Mouse (Mus musculus) heart, adult 2 months (tissue): ENCODE measurements around the gene Fanci. TPM values are rescaled to one million over a fixed set of nuclear protein-coding genes. Genes with fewer than 3 reads are reported as not detected.

ENCODE experiments used
- DNase-seq, 2 experiments: peaks; one replicate each; pipeline ENCODE4 v3.0.0; 2021
- H3K27ac ChIP-seq: fragments of 200-600 bp; 2 replicates; pipeline ENCODE4 v1.8.1; 2022
- H3K27me3 ChIP-seq: fragments of 200-500 bp; 2 replicates; pipeline ENCODE4 v1.6.1; 2012; ENCODE audit warnings: mild to moderate bottlenecking, low read length, inconsistent platforms, mixed read lengths; ENCODE audit not compliant: control insufficient read depth, insufficient read depth
- H3K36me3 ChIP-seq: fragments of 200-500 bp; 2 replicates; pipeline ENCODE4 v1.6.1; 2012; ENCODE audit warnings: low read length, inconsistent platforms; ENCODE audit not compliant: control insufficient read depth, insufficient read depth
- H3K4me1 ChIP-seq: fragments of 200-500 bp; 2 replicates; pipeline ENCODE4 v1.6.1; 2011; ENCODE audit warnings: low read length; ENCODE audit not compliant: control insufficient read depth, insufficient read depth
- H3K4me3 ChIP-seq: fragments of 200-600 bp; 2 replicates; pipeline ENCODE4 v1.8.1; 2022
- H3K79me2 ChIP-seq: fragments of 200-500 bp; replicated peaks from 2 replicates; pipeline ENCODE4 v1.6.1; 2012; ENCODE audit warnings: mild to moderate bottlenecking, inconsistent platforms, low read length, moderate library complexity, mixed read lengths; ENCODE audit not compliant: control insufficient read depth, insufficient read depth
- H3K9ac ChIP-seq: fragments of 200-500 bp; 2 replicates; pipeline ENCODE4 v1.6.1; 2012; ENCODE audit warnings: low read depth, mild to moderate bottlenecking, control low read depth, inconsistent platforms, low read length, mixed read lengths
- CTCF ChIP-seq: fragments of 200-600 bp; IDR thresholded peaks from 2 replicates; pipeline ENCODE4 v1.8.1; 2022; ENCODE audit warnings: antibody characterized with exemption, mild to moderate bottlenecking, moderate library complexity
- EP300 ChIP-seq: fragments of 200-500 bp; IDR thresholded peaks from 2 replicates; pipeline ENCODE4 v1.6.1; 2011; ENCODE audit warnings: low read depth, low read length, control low read depth; ENCODE audit not compliant: insufficient read depth
- POLR2A ChIP-seq: fragments of 200-500 bp; IDR thresholded peaks from 2 replicates; pipeline ENCODE4 v1.6.1; 2011; ENCODE audit warnings: mild to moderate bottlenecking, low read depth, low read length, control low read depth; ENCODE audit not compliant: insufficient read depth
- WGBS: fragments of 180-500 bp; shearing (Covaris S2); methylation state at CpG from one replicate; pipeline ENCODE4 v1.1.7; 2018; 5-methylcytosine and 5-hydroxymethylcytosine counted together
- intact Hi-C: fragments of 180-260 bp; cut with DNase I; formaldehyde crosslinking; loops from one replicate; pipeline ENCODE4 v1.15.1; 2025
- polyA plus RNA-seq: library from polyadenylated mRNA; depleted of rRNA; stranded (reverse); fragments of >200 nt; gene quantifications from 2 replicates; pipeline ENCODE4 v1.2.3, GENCODE M21; 2012
- total RNA-seq, 2 experiments: library from RNA; stranded (reverse); gene quantifications; 2 replicates each; pipeline ENCODE4 v1.2.3; 2021

Gene Fanci
- total and polyA plus RNA-seq, 3 experiments, result 0.08 to 0.34 (median 0.23) TPM

DNA sequence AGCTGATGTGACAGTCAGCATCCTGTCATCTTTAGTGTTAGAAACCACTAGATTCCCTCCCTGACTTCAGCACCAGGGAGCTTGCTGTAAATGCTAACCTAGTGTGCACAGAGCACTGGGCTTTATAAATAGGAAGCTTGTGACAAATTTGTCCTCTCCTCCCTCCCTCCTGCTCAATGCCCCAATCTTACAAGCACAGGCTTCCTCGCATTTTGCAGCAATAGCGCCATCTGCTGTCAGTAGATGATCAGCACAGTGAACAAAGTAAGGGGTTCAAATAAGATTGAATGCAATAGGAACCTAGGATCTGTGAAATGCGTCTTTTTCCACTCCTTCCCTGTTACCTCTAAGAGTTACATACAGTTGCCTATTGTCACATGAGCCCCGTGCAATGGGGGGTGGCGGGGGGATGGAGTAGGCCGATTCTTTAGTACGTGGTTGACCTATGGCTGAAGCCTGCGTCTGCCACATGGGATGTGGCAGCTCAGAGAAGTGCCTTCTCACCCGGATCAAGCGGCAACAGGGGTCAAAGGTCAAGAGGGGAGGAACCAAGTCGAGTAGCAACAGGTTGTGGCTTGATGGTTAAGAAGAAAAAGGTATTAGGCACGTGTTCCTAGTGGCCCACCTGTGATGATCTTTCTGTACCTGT, 41.9 kb upstream of the Fanci start:
- 45% methylated on average over 12 of the region's 12 CpGs for WGBS
- peak; percentile 89 for TF ChIP-seq CTCF
- TF ChIP-seq EP300, result peak; percentile 88
- TF ChIP-seq POLR2A, result no peak
- Histone ChIP-seq H3K27me3 (no peaks in the 10 kb centered on the region), H3K4me1 (peaks cover 2% of the 10 kb centered on the region), H3K4me3 (no peak overlapping the region), H3K27ac (peak overlapping the region; percentile 35; the same call in 1 of the 2 replicates), H3K36me3 (no peaks in the 10 kb centered on the region), H3K9ac (no peak overlapping the region), H3K79me2 (no peaks in the 10 kb centered on the region)
- intact Hi-C loops, result loop anchor here (1.0 to 5.0 kb wide), 3 partner anchors 104 to 428 kb away; no protein-coding TSS in a partner anchor
- DNase-seq, result peak; percentile 63 to 68

DNA sequence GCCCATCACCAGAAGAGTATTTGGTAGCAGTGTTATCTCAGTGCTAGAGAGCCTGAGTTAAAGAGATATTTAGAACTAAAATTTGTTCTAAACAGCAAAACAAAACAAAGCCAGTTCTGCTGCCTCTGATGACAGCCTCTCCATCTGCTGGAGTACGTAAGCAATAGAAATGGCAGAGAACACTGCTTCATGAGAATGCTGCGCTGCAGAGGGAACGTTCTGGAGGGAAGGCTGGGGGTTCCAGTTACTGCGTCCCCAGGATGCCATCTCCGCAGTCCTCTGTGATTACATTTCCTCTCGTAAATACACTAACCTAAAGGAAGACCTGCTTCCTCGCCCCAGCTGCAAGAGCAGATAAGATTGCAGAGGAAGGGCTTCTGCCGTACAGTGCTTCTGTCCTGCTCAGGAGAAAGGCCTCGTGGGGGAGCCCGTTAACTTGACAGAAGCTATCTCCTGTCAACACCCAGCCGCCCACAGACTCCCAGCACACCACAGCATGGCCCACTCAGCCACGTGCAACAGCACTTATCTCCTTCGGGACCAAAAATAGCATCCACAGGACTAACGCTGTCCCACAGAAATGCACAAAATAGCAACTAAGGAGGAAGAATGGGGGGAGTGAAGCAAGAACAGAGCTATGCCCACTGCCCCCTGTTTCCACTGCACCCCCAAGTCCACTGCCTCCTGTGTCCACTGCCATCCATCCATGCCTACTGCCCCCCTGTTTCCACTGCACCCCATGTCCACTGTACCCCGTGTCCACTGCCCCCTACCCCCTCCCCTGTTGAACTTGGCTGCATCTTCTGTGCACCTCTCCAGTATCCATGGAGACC, 33.2 kb upstream of the Fanci start:
- intact Hi-C loops, result no loop called here
- 9% methylated on average over 15 of the region's 15 CpGs for WGBS
- Histone ChIP-seq H3K4me3 (no peak overlapping the region), H3K4me1 (peaks cover 11% of the 10 kb centered on the region), H3K27me3 (no peaks in the 10 kb centered on the region), H3K36me3 (no peaks in the 10 kb centered on the region), H3K9ac (no peak overlapping the region), H3K79me2 (no peaks in the 10 kb centered on the region), H3K27ac (peak overlapping the region; percentile 27; the same call in 1 of the 2 replicates)
- DNase-seq, result peak; percentile 48 to 72
- TF ChIP-seq CTCF, result peak; percentile 33; the same call in 1 of the 2 replicates
- no peak for TF ChIP-seq POLR2A
- peak; percentile 74; the same call in 1 of the 2 replicates for TF ChIP-seq EP300

DNA sequence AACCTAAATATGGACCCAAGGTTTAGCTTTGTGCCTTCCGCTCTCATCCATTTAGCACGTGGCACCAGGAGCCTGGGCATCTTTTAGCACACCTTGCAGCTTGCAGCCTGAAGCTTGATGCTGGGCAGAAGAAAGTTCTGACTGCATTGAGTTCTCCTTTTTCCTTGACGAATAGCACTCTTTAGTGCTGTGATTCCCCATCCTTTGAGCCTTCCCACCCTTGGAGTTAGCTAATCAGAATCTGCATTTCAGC, 32.6 kb upstream of the Fanci start:
- intact Hi-C loops, result no loop called here
- Histone ChIP-seq H3K4me1 (peaks cover 13% of the 10 kb centered on the region), H3K4me3 (no peak overlapping the region)

DNA sequence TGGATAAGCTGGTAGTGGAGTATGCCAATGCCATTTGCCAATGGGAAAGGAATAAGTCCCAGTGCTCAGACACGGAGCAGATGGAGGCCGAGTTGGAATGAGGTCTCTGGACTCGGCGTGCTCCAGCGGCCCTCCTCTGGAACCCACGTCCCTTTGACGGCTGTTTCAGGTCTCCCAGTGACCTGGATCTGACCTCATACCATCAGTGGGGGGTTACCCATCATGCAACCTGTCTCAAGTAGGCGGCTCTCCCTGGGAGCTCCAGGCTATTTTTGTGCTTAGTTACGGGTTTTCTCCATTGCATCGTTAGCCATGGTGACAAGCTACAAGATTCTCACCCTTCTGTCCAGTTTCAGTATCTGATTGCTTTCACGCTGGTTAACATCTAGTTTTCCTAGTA, 31.7 kb upstream of the Fanci start:
- no peak overlapping the region for H3K9ac ChIP-seq
- 79% methylated on average over 11 of the region's 11 CpGs for WGBS
- H3K79me2 ChIP-seq, result no peaks in the 10 kb centered on the region
- no peaks in the 10 kb centered on the region for H3K27me3 ChIP-seq
- TF ChIP-seq EP300, result no peak
- TF ChIP-seq CTCF, result no peak
- TF ChIP-seq POLR2A, result no peak
- no peak overlapping the region for H3K4me3 ChIP-seq
- no peak overlapping the region for H3K27ac ChIP-seq
- no peaks in the 10 kb centered on the region for H3K36me3 ChIP-seq
- intact Hi-C loops, result no loop called here
- no peak for DNase-seq
- peaks cover 13% of the 10 kb centered on the region for H3K4me1 ChIP-seq

More for the DNA sequence above, 32.6 kb upstream of the Fanci start:
- Histone ChIP-seq H3K27me3 (no peaks in the 10 kb centered on the region), H3K79me2 (no peaks in the 10 kb centered on the region), H3K36me3 (no peaks in the 10 kb centered on the region), H3K27ac (no peak overlapping the region; the same call in 1 of the 2 replicates), H3K9ac (no peak overlapping the region)
- WGBS, result 38% methylated on average over 3 of the region's 3 CpGs
- TF ChIP-seq EP300, result no peak
- TF ChIP-seq CTCF, result no peak
- TF ChIP-seq POLR2A, result no peak
- DNase-seq, result no peak

DNA sequence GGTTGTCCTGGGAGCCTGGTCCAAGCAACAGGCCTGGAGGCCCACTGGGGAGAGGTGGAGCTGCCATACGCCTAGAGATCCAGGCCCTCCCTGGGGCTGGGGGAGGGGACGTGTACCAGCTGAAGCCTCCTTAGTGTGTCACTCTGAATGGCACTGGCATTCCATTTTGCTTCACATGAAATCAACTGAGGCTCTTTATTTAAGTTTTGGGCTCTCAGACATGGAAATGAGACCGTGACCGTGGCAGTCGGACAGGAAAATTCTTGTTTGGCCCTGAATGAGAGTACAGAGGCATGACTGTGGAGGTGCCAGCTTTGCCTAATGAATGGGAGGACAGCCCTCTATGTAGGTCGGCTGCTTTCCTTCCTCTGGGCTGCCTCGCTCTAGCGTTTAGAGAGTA, 29.5 kb upstream of the Fanci start:
- H3K36me3 ChIP-seq, result no peaks in the 10 kb centered on the region
- WGBS, result 80% methylated on average over 8 of the region's 8 CpGs
- H3K9ac ChIP-seq, result no peak overlapping the region
- no peak overlapping the region for H3K4me3 ChIP-seq
- H3K4me1 ChIP-seq, result peaks cover 13% of the 10 kb centered on the region
- TF ChIP-seq CTCF (no peak), EP300 (no peak), POLR2A (no peak)
- DNase-seq, result no peak
- H3K27me3 ChIP-seq, result no peaks in the 10 kb centered on the region
- intact Hi-C loops, result no loop called here
- no peak overlapping the region for H3K27ac ChIP-seq
- no peaks in the 10 kb centered on the region for H3K79me2 ChIP-seq

DNA sequence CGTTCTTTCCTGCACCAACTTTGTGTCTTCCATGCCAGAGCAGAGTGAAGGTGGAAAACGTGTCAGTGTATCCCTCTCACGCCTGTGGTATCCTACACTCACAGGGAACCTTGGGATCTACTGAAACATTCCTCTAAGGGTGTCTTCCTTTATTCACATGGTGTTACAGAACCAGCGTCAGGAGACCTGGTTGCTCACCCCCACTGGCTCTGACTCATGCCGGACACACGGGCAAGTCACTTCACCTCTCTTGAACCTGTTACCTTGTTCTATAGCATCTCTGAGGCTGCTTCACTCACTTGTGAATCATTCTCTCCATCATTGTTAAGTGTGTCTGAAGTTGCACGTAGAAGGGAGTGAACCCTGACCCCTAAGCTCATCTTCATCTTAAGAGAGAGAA, 28.9 kb upstream of the Fanci start:
- Histone ChIP-seq H3K4me1 (peaks cover 12% of the 10 kb centered on the region), H3K9ac (no peak overlapping the region), H3K79me2 (no peaks in the 10 kb centered on the region), H3K4me3 (no peak overlapping the region), H3K27me3 (no peaks in the 10 kb centered on the region), H3K27ac (peak overlapping the region; percentile 26; the same call in 1 of the 2 replicates), H3K36me3 (no peaks in the 10 kb centered on the region)
- DNase-seq, result no peak
- TF ChIP-seq CTCF (no peak), EP300 (no peak), POLR2A (no peak)
- 81% methylated on average over 7 of the region's 7 CpGs for WGBS
- intact Hi-C loops, result no loop called here
